In genomic region chr4:57198666-57199393, GRCm38 (mm10) we compare ENCODE assay signal across 2 mouse cellular contexts. TPM values are rescaled to one million over a fixed set of nuclear protein-coding genes. Genes with fewer than 3 reads are reported as not detected.
"Had no signal": no experiment of that assay in that cellular context is flagged by ENCODE, and none has a peak within 500 bp of the region (broad histone marks: within the 10 kb centered on the region; RNA-seq: fewer than 3 reads in every experiment).

No protein-coding gene starts in this region.

RNA-seq across cellular contexts. Expression of gene Epb41l4b, which starts 55.6 kb away (rescaled TPM):
- total RNA-seq: monocyte, adult 5-6 weeks had no signal
- polyA plus RNA-seq: macrophage had no signal
